Mouse (Mus musculus): ENCODE measurements around the gene Epop. TPM values are rescaled to one million over a fixed set of nuclear protein-coding genes. Genes with fewer than 3 reads are reported as not detected.

Epop gene
- polyA plus RNA-seq (2015; fragmentation: Nextera tagmentation; extraction: Ambion mirVana): 0.39 and 0.40 TPM in 2 replicates

- peaks cover 21% of the 10 kb centered on the region for H3K4me1 ChIP-seq (replicated peaks)
Observed at GRCm38 (mm10) chr11:97629576-97629975, at the start of gene Epop. Gene Epop, minus strand, starts transcription at chr11:97629702.

GRCm38 (mm10) chr11:97678301-97678700 lies 48.8 kb upstream of the Epop start:
- WGBS (ENCODE audit: insufficient replicate concordance): 74% methylated on average over 15 of the region's 15 CpGs
- H3K36me3 ChIP-seq (replicated peaks): peaks cover 9% of the 10 kb centered on the region; the same call in 1 of the 2 replicates
- no peak for ATAC-seq (ENCODE audit: insufficient read depth)

More at GRCm38 (mm10) chr11:97629576-97629975, at the start of gene Epop:
- peak within 1 kb of the TSS; percentile 58 for H3K4me3 ChIP-seq (replicated peaks)
- H3K9me3 ChIP-seq (replicated peaks): no peaks in the 10 kb centered on the region
- WGBS (ENCODE audit: insufficient replicate concordance): under 1% methylated on average over 47 of the region's 47 CpGs
- peak; percentile 72 for ATAC-seq (ENCODE audit: insufficient read depth)
- no peak within 1 kb of the TSS for H3K27ac ChIP-seq (replicated peaks)
- H3K27me3 ChIP-seq: peaks cover 80% of the 10 kb centered on the region
- peak within 1 kb of the TSS; percentile 18; the same call in 1 of the 2 replicates for H3K9ac ChIP-seq
- H3K36me3 ChIP-seq (replicated peaks): no peaks in the 10 kb centered on the region
- H3K4me2 ChIP-seq: peak within 1 kb of the TSS; percentile 76

GRCm38 (mm10) chr11:97677842-97678241 lies 48.3 kb upstream of the Epop start:
- Histone ChIP-seq H3K27me3 (no peaks in the 10 kb centered on the region), H3K4me2 (no peak overlapping the region), H3K4me1 (replicated peaks) (no peaks in the 10 kb centered on the region), H3K27ac (replicated peaks) (no peak overlapping the region), H3K9ac (no peak overlapping the region), H3K36me3 (replicated peaks) (peaks cover 9% of the 10 kb centered on the region; the same call in 1 of the 2 replicates), H3K4me3 (replicated peaks) (no peak overlapping the region), H3K9me3 (replicated peaks) (no peaks in the 10 kb centered on the region)
- no peak for ATAC-seq (ENCODE audit: insufficient read depth)
- WGBS (ENCODE audit: insufficient replicate concordance): 69% methylated on average over 8 of the region's 8 CpGs

More at GRCm38 (mm10) chr11:97678301-97678700, 48.8 kb upstream of the Epop start:
- H3K4me2 ChIP-seq: no peak overlapping the region
- H3K27me3 ChIP-seq: no peaks in the 10 kb centered on the region
- no peak overlapping the region for H3K9ac ChIP-seq
- H3K27ac ChIP-seq (replicated peaks): no peak overlapping the region
- H3K4me1 ChIP-seq (replicated peaks): no peaks in the 10 kb centered on the region
- no peak overlapping the region for H3K4me3 ChIP-seq (replicated peaks)
- no peaks in the 10 kb centered on the region for H3K9me3 ChIP-seq (replicated peaks)

- no peak for ATAC-seq (ENCODE audit: insufficient read depth)
- 76% methylated on average over 15 of the region's 15 CpGs for WGBS (ENCODE audit: insufficient replicate concordance)
- H3K36me3 ChIP-seq (replicated peaks): peaks cover 9% of the 10 kb centered on the region; the same call in 1 of the 2 replicates
- H3K27me3 ChIP-seq: no peaks in the 10 kb centered on the region
- H3K4me3 ChIP-seq (replicated peaks): no peak overlapping the region
- no peaks in the 10 kb centered on the region for H3K4me1 ChIP-seq (replicated peaks)
- no peak overlapping the region for H3K4me2 ChIP-seq
- no peak overlapping the region for H3K9ac ChIP-seq
- H3K27ac ChIP-seq (replicated peaks): no peak overlapping the region
- no peaks in the 10 kb centered on the region for H3K9me3 ChIP-seq (replicated peaks)
Observed at GRCm38 (mm10) chr11:97677381-97677780, 47.9 kb upstream of the Epop start.

- Histone ChIP-seq H3K4me3 (replicated peaks) (no peak overlapping the region), H3K36me3 (replicated peaks) (peaks cover 9% of the 10 kb centered on the region; the same call in 1 of the 2 replicates), H3K27me3 (no peaks in the 10 kb centered on the region), H3K9ac (no peak overlapping the region), H3K4me1 (replicated peaks) (no peaks in the 10 kb centered on the region), H3K4me2 (no peak overlapping the region), H3K9me3 (replicated peaks) (no peaks in the 10 kb centered on the region), H3K27ac (replicated peaks) (no peak overlapping the region)
- no peak for ATAC-seq (ENCODE audit: insufficient read depth)
- 74% methylated on average over 15 of the region's 15 CpGs for WGBS (ENCODE audit: insufficient replicate concordance)
Observed at GRCm38 (mm10) chr11:97676050-97676754, 46.7 kb upstream of the Epop start.

GRCm38 (mm10) chr11:97673148-97673547 lies 43.6 kb upstream of the Epop start:
- no peak for ATAC-seq (ENCODE audit: insufficient read depth)
- H3K4me1 ChIP-seq (replicated peaks): peaks cover 8% of the 10 kb centered on the region; the same call in 1 of the 2 replicates
- H3K4me3 ChIP-seq (replicated peaks): no peak overlapping the region
- H3K9me3 ChIP-seq (replicated peaks): no peaks in the 10 kb centered on the region
- H3K36me3 ChIP-seq (replicated peaks): 0 out of 2 replicates have a peak, but pooled peaks cover 6% of the 10 kb centered on the region
- H3K27me3 ChIP-seq: peaks cover 5% of the 10 kb centered on the region; the same call in 1 of the 2 replicates
- WGBS (ENCODE audit: insufficient replicate concordance): 83% methylated on average over 11 of the region's 11 CpGs
- H3K4me2 ChIP-seq: no peak overlapping the region
- H3K9ac ChIP-seq: no peak overlapping the region
- no peak overlapping the region for H3K27ac ChIP-seq (replicated peaks)

GRCm38 (mm10) chr11:97671177-97671527 lies 41.6 kb upstream of the Epop start:
- H3K4me3 ChIP-seq (replicated peaks): no peak overlapping the region
- H3K4me1 ChIP-seq (replicated peaks): peaks cover 8% of the 10 kb centered on the region; the same call in 1 of the 2 replicates
- no peak for ATAC-seq (ENCODE audit: insufficient read depth)
- 42% methylated on average over 2 of the region's 2 CpGs for WGBS (ENCODE audit: insufficient replicate concordance)
- H3K9ac ChIP-seq: no peak overlapping the region
- peaks cover 15% of the 10 kb centered on the region for H3K27me3 ChIP-seq
- no peak overlapping the region for H3K4me2 ChIP-seq
- no peaks in the 10 kb centered on the region for H3K9me3 ChIP-seq (replicated peaks)
- H3K36me3 ChIP-seq (replicated peaks): 0 out of 2 replicates have a peak, but pooled peaks cover 6% of the 10 kb centered on the region
- no peak overlapping the region for H3K27ac ChIP-seq (replicated peaks)

GRCm38 (mm10) chr11:97670234-97671176 lies 41.0 kb upstream of the Epop start:
- H3K27me3 ChIP-seq: peaks cover 20% of the 10 kb centered on the region
- no peak overlapping the region for H3K9ac ChIP-seq
- no peak overlapping the region for H3K27ac ChIP-seq (replicated peaks)
- peaks cover 8% of the 10 kb centered on the region; the same call in 1 of the 2 replicates for H3K4me1 ChIP-seq (replicated peaks)
- H3K4me3 ChIP-seq (replicated peaks): no peak overlapping the region
- 35% methylated on average over 13 of the region's 13 CpGs for WGBS (ENCODE audit: insufficient replicate concordance)
- ATAC-seq (ENCODE audit: insufficient read depth): no peak
- H3K4me2 ChIP-seq: no peak overlapping the region
- H3K36me3 ChIP-seq (replicated peaks): 0 out of 2 replicates have a peak, but pooled peaks cover 6% of the 10 kb centered on the region
- H3K9me3 ChIP-seq (replicated peaks): no peaks in the 10 kb centered on the region

- Histone ChIP-seq H3K4me1 (replicated peaks) (peaks cover 8% of the 10 kb centered on the region; the same call in 1 of the 2 replicates), H3K4me2 (no peak overlapping the region), H3K9ac (no peak overlapping the region), H3K4me3 (replicated peaks) (no peak overlapping the region), H3K9me3 (replicated peaks) (no peaks in the 10 kb centered on the region), H3K27me3 (peaks cover 27% of the 10 kb centered on the region), H3K36me3 (replicated peaks) (0 out of 2 replicates have a peak, but pooled peaks cover 2% of the 10 kb centered on the region), H3K27ac (replicated peaks) (no peak overlapping the region)
- no peak for ATAC-seq (ENCODE audit: insufficient read depth)
- WGBS (ENCODE audit: insufficient replicate concordance): 22% methylated on average over 6 of the region's 6 CpGs
Observed at GRCm38 (mm10) chr11:97669829-97670228, 40.3 kb upstream of the Epop start.

GRCm38 (mm10) chr11:97669268-97669667 lies 39.8 kb upstream of the Epop start:
- no peak for ATAC-seq (ENCODE audit: insufficient read depth)
- Histone ChIP-seq H3K4me1 (replicated peaks) (peaks cover 9% of the 10 kb centered on the region; the same call in 1 of the 2 replicates), H3K4me3 (replicated peaks) (no peak overlapping the region), H3K36me3 (replicated peaks) (no peaks in the 10 kb centered on the region), H3K27ac (replicated peaks) (no peak overlapping the region), H3K4me2 (no peak overlapping the region), H3K9ac (no peak overlapping the region), H3K9me3 (replicated peaks) (no peaks in the 10 kb centered on the region), H3K27me3 (peaks cover 33% of the 10 kb centered on the region)
- 70% methylated on average over 15 of the region's 15 CpGs for WGBS (ENCODE audit: insufficient replicate concordance)

- Histone ChIP-seq H3K36me3 (replicated peaks) (no peaks in the 10 kb centered on the region), H3K27me3 (peaks cover 44% of the 10 kb centered on the region), H3K9ac (no peak overlapping the region), H3K27ac (replicated peaks) (no peak overlapping the region), H3K9me3 (replicated peaks) (no peaks in the 10 kb centered on the region), H3K4me2 (no peak overlapping the region), H3K4me3 (replicated peaks) (no peak overlapping the region), H3K4me1 (replicated peaks) (peaks cover 13% of the 10 kb centered on the region; the same call in 1 of the 2 replicates)
- WGBS (ENCODE audit: insufficient replicate concordance): 69% methylated on average over 7 of the region's 7 CpGs
- ATAC-seq (ENCODE audit: insufficient read depth): no peak
Observed at GRCm38 (mm10) chr11:97668160-97668559, 38.7 kb upstream of the Epop start.
